Mouse (Mus musculus) left cerebral cortex, adult 9 months (tissue): ENCODE results near the gene Lingo3.

Experiments
- DNase-seq, 2 experiments: peaks; one replicate each; pipeline ENCODE4 v3.0.0; 2022; ENCODE audit warnings: low spot score in 2 of 2

Gene Lingo3

DNA sequence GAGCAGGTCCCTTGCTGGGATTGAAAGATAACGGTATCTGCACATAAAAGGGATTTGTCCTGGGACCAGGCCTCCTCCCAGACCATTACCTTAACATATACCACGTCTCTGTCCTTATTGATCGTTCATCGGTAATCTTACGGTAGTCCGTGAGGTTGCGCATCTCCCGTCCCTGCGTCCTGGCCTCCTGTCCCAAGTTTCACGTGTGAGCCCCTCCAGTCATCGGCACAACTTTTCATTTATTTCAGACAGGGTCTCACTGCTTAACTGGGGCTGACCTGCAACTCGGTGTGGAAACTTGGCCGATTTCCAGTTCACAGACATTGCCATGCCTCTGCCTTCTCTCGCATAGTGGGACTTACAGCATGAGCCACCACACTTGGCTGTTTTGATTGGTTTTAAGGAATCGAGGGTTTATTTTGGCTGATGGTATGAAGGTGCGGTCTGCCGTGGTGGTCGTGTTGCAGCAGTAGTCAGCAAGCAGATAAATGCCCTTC lies 44.7 kb downstream of the Lingo3 start:
- no peak for DNase-seq

DNA sequence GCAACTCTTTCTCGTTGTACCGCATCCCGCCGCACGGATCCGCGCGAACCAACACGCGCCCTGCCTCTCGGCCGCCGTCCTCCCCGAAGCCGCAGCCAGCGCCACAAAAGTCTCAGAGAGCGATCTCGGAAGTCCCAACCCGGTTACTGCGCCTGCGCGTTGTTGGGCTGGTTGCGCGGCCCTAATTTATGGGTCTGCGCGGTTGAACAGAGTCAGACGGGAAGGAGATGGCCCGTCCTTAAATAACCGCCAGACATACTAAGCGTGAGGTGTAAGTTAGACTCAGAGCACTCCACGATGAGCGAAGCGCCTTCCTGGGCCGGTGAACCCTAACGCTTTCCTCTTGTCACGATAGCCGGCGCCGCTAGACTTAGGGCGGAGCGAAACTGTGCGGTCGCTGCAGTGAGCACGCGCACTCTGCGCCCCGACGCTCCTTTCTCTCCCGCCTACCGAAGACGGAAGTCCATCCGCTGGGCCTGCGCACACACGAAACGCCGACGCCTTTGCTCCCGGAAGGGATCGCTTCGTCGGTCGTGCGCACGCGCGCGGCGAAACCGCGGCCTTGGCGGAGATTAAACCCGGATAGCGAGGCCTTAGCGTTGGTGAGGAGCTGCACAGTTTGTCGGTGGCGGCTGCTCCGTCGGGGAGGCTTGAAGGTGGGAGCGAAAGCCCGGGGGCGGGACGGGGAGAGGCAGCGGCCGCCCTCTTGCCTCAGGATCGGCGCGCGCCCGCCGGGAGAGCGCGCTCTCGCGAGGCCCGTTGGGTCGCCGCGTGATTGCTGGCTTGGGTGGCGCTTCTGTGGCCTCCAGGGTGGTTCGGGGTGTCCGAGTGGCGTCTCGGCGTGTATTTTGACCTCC lies 45.5 kb downstream of the Lingo3 start, which contains the start of the genes Sf3a2 and Plekhj1:
Sf3a2 (plus strand) TSS at position 49 of the 857 bp plus-strand sequence.
Plekhj1 (minus strand) TSS at position 477 of the 857 bp plus-strand sequence.
- peak; percentile 90 to 96 for DNase-seq

DNA sequence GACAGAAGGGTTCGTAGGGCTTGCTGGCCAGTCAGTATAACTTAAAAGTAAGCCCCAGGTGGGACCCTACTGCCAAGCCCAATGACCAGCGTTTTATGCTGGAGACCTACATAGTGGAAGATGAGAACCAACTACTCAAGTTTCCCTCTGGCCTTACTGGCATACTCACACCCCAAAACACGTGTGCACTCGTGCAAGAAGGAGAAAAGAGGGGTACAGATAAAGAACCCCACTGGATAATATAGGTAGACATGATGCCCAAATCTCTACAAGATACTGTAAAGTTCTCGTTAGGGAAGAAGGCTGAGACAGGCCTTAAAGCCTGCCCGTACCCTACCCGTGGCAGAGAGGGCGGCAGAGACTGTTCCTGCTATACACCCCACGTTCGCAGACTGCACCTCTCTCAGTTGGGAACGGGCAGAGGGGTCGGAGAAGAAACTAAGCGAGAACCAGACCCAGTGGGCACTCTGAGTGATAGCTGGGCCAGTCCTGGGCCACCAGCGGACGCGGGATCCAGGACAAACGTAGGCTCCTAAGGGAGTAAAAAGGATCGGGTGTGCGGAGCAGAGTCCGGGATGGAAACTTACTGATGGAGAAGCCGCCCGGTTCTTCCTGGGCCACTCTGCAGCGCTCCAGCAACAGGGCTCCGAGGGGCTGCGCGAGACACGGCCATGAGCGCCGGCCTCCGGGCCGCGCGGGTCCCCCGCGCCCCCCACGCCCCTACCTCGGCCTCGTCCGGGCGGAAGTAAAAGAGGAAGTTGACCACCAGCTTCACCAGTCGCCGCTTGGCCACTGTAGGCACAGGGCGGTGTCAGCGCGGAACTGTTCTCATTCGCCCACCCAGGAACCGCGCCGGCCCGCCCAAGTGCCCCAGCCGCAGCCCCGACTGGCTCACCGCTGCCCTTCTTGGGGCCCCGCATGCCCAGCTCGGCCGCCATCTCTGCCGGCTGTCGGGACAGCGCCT lies 46.4 kb downstream of the Lingo3 start:
- DNase-seq = no peak

DNA sequence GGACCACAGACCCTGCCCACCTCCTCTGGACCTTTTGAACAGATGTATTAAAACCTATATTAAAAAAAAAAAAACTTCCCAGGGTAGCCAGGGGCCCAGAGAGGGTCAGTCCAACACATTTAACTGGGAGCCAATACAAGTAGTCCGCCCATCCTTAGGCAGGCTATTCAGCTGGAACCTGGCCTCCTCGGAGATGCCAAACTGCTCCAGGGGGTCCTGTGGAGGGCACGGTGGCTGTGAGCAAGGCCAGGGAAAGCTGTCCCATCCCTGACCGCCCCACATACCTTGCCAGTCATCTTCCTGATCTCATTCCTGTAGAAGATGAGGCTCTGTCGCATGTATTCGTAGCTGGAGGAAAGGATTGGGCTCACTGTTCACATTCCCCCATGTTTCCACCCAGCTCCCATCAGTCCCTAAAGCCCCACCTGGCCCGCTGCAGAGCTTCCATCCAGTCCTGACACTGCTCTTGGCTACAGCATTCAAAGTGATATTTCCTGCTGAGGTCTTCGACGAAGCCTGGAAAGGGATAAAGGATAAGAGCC lies 47.5 kb downstream of the Lingo3 start:
- no peak for DNase-seq

DNA sequence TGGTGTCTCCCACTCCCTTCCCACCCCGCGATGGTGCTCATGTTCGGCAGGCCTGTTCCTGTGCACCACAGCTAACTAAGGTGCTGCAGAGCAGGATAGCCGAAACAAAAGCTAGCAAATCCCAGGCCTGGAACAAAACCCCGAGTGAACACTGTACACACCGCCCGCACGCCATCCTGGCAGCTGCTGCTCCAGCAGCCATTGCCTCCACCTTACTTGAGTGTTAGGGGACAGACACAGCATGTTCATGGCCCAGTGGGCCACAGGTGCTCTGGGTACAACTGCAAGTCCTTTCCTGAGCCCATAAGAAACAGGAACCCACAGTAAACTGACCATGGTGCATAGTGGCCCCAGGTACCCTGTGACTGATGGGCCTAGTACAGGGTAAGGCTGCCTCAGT lies 49.1 kb downstream of the Lingo3 start:
- no peak for DNase-seq

DNA sequence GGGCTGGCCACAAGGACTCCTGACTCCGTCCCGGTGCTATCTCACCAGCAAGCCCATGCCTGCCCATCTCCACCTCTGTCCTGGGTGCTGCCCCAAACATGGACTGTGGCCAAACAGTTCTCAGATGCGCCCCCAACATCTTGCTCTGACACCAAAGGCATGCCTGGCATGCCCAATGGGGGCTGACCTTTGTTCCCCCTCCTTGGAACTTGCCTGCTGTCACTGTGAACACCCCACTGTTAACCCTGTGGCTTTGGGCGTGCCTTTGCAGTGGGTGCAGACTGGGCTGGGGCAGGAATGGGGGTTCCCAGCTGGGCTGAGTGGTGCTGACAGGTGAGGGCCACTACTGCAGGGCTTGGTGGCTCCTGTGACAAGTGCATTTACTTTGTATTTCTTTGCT lies 50.0 kb downstream of the Lingo3 start:
- no peak for DNase-seq

DNA sequence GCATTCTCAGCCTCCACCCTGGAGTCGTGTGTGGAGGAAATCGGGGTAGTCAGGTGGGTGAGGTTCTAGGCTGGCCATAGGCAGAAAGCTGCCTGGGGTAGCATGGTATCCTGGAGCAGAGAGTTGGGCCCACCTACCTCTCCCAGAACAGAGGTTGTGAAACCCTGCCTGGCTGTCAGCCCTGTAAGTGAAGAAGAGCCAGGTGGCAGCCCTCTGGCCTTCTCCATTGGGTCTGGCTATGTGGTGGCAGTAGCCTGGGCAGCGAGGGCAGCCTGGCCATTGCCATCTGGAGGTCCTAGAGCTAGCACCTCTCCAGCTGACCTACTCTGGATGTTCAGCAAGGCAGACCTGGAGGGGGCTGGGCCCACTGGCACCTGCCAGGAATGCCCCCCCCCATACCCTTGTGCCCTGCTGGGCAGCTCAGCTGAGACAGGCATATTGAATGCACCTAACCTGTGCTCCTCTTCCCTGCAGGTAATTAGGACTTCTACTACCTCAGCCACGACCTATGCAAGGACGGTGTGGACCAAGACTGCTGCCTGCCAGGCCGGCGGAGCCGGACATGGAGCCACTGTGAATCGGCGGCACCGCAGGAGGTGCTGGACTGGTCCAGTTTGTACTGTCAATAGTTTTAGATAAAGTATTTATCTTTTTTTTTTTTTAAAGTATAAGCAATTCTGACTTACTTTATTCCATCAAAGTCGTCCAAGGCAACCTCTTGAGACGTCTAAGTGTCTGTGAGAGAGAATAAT lies 50.6 kb downstream of the Lingo3 start:
- no peak for DNase-seq

DNA sequence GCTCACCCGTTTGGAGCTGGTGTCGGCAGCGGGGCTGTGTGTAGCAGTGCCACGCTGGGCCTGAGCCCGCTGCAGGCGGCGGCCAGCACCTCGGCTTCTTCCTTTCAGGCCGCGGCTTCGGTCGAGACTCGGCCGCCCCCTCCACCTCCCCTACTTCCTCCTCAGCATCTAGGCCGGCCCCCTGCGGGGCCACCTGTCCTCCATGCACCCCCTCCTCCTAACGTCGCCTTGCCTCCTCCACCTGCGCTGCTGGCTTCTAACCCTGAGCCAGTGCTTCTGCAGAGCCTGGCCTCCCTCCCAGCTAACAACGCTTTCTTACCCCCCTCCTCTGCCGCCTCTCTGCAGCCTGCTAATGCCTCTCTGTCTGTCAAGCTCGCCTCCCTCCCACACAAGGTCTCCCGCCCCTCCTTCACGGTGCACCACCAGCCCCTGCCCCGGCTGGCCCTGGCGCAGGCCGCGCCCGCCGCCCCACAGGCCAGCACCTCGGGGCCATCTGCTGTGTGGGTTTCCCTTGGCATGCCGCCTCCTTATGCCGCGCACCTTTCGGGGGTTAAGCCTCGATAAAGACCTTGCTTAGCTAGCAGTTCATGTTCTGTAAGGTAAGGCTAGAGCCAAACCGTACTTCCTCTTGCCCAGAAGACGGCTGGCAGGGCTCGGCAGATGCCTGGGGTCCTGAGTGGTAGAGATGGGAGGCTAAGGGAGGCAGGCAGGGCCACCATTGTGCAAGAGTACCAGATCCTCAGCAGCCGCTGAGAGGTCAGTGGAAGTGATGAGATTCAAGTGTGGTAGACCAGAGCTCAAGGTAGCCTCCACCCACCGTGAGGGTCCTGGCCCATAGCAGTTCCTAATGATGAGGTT lies 51.4 kb downstream of the Lingo3 start:
- DNase-seq = no peak

DNA sequence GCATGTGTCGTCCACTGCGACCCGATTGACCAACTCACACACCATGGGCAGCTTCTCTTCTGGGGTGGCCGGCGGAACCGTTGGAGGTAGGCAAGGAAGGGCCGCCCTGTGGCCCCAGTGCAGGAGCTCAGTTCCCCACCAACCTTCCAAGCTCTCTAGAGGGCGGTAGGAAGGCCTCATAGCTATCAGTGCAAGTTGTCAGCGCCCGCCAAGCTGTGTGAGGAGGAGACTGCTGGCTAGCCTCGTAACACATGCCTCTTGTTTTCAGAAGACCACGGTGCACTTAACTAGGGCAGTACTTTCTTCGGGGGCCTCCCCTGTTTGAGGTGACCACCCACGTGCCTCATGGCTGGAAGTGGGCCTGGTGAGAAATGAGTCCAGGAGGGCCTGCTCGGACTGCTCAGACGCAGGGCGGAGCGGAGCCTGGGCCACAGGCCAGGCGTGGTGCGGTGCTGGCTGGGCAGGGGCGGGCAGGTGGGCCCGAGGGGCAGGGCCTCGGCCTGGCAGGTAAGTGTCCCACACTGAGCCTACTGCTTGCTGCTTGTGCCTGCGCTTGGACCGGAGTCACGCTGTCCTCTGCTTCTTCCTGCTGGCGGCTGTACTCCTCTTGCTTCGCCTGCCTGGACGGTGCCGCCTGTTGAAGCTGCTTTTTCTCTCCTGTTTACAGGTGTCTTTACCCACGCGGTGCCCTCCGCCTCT lies 52.2 kb downstream of the Lingo3 start:
- peak in 1 of 2 experiments; percentile 50 for DNase-seq

DNA sequence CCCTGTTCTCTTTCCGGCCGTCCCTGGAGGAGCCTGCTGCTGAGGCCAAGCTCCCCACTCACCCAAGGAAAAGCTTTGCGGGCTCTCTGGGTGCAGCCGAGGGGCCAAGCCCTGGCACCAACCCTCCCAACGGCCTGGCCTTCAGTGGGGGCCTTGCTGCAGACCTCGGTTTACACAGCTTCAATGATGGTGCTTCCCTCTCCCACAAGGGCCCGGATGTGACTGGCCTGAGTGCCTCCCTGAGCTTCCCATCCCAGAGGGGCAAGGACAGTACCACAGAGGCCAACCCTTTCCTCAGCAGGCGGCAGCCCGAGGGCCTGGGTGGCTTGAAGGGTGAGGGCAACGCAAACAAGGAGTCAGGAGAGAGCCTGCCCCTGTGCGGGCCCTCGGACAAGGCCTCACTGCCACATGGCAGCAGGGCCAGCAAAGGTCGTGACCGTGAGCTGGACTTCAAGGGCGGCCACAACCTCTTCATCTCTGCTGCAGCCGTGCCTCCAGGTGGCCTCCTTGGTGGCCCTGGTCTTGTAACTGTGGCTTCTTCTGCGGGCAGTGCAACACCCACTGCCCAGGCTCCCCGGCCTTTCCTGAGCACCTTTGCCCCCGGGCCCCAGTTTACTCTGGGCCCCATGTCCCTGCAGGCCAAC lies 53.0 kb downstream of the Lingo3 start:
- no peak for DNase-seq

DNA sequence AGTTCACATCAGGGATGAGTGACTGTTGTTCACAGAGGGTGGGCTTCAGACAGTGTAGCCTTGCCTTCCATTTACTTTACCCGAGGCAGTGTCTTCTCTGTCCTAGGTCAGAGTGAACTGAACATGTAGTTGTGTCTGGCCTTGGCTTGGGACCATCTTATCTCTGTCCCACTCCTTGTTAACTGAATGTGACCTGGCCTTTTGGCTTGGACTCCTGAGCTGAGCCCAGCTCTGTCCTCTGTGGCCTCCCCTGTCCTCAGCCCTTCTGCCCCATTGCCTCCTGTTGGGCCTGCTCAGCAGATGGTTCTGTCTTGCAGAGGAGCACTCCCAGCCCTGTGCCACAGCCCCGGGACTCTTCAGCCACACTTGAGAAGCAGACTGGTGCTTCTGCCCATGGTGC lies 56.3 kb downstream of the Lingo3 start:
- DNase-seq = no peak

DNA sequence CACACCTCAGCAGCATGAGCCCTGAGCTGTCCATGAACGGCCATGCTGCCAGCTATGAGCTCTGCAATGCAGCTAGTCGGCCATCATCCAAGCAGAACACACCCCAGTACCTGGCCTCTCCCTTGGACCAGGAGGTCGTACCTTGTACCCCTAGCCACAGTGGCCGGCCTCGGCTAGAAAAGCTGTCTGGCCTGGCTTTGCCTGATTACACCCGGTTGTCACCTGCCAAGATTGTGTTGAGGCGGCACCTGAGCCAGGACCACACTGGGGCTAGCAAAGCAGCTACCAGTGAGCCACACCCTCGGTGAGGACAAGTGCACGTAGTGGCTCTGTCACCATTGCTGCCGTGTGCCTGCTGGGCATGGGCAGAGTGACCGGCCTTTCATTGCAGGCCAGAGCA lies 57.9 kb downstream of the Lingo3 start:
- DNase-seq = no peak

DNA sequence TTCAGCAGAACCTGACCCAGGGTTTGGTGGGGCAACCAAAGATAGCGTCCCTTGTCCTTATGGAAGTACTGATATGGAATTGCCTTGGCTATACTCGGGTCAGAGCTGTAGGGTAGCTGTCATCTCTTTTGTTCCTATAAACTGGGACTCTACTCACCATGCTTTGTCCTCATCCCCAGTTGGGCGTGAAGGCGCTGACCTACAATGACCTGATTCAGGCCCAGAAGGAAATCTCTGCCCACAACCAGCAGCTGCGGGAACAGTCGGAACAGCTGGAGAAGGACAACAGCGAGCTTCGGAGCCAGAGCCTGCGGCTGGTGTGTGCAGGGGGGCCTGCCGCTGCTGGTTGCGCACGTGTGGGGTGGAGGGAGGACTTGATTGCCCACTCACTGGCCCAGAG lies 59.0 kb downstream of the Lingo3 start:
- no peak for DNase-seq

DNA sequence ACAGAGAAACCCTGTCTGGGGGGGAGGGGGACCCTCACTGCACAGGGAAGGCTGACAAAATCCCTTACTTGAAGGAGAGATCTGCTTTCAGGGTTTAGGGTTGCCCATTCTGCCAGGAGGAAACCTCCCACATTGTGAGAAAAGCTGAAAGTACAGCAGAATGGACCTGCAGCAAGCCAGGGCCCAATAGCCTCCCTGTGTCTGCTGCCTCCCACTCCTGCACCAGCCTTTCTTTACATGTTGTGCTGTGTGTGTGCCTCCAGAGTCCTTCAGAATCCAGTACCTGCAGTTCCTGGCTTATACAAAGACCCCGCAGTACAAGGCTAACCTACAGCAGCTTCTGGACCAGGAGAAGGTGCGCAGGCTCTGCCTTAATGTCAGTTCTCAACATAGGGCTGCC lies 59.5 kb downstream of the Lingo3 start:
- DNase-seq = peak in 1 of 2 experiments; percentile 47
